Mouse (Mus musculus) forebrain, embryonic 13.5 days (tissue): ENCODE data around the gene Gpr75. TPM values are rescaled to one million over a fixed set of nuclear protein-coding genes. Genes with fewer than 3 reads are reported as not detected.
A peak's percentile ranks its signal among the peaks of the same experiment; 100 is the strongest.

Experiments
- ATAC-seq: fragments of 200-750 bp; cut with Nextera tagmentation; 2 replicates; pipeline ENCODE4 v1.8.0; 2017
- H3K27ac ChIP-seq: fragments of 300-500 bp; sonication (generic); 2 replicates; pipeline ENCODE4 v1.5.1; 2015; ENCODE audit warnings: inconsistent platforms, mild to moderate bottlenecking, moderate library complexity
- H3K27me3 ChIP-seq: fragments of 300-500 bp; sonication (generic); 2 replicates; pipeline ENCODE4 v1.6.1; 2015; ENCODE audit warnings: mild to moderate bottlenecking, inconsistent platforms
- H3K36me3 ChIP-seq: fragments of 300-500 bp; sonication (generic); 2 replicates; pipeline ENCODE4 v1.6.1; 2015; ENCODE audit warnings: mild to moderate bottlenecking, inconsistent platforms; ENCODE audit not compliant: poor library complexity, severe bottlenecking
- H3K4me1 ChIP-seq: fragments of 300-500 bp; sonication (generic); 2 replicates; pipeline ENCODE4 v1.6.1; 2015; ENCODE audit warnings: inconsistent platforms
- H3K4me2 ChIP-seq: fragments of 300-500 bp; sonication (generic); 2 replicates; pipeline ENCODE4 v1.6.1; 2015; ENCODE audit warnings: inconsistent platforms, mild to moderate bottlenecking, moderate library complexity
- H3K4me3 ChIP-seq: fragments of 300-500 bp; sonication (generic); 2 replicates; pipeline ENCODE4 v1.5.1; 2015; ENCODE audit warnings: mild to moderate bottlenecking, inconsistent platforms
- H3K9ac ChIP-seq: fragments of 300-500 bp; sonication (generic); 2 replicates; pipeline ENCODE4 v1.6.1; 2015; ENCODE audit warnings: mild to moderate bottlenecking, inconsistent platforms
- H3K9me3 ChIP-seq: fragments of 300-500 bp; sonication (generic); replicated peaks from 2 replicates; pipeline ENCODE4 v1.6.1; 2016; ENCODE audit warnings: inconsistent platforms
- WGBS: fragments of 180-500 bp; shearing (Covaris S2); methylation state at CpG from one replicate; pipeline ENCODE4 v1.1.7; 2015; 5-methylcytosine and 5-hydroxymethylcytosine counted together
- polyA plus RNA-seq: library from polyadenylated mRNA; unstranded; fragments of >200 nt; fragmentation: Nextera tagmentation; extraction: Ambion mirVana; gene quantifications from 2 replicates; pipeline ENCODE4 v1.2.1, GENCODE M21; 2015

The Gpr75 gene
- polyA plus RNA-seq: 1.4 and 1.8 TPM in 2 replicates

- peak; percentile 96 for ATAC-seq
- 2% methylated on average over 41 of the region's 41 CpGs for WGBS
- Histone ChIP-seq H3K27me3 (no peaks in the 10 kb centered on the region), H3K4me2 (peak within 1 kb of the TSS; percentile 82), H3K4me1 (peaks cover 10% of the 10 kb centered on the region), H3K27ac (peak within 1 kb of the TSS; percentile 25; the same call in 1 of the 2 replicates), H3K36me3 (peaks cover under 1% of the 10 kb centered on the region), H3K9me3 (no peaks in the 10 kb centered on the region), H3K4me3 (peak within 1 kb of the TSS; percentile 55), H3K9ac (peak within 1 kb of the TSS; percentile 82)
Observed at GRCm38 (mm10) chr11:30885171-30885871, at the start of gene Gpr75, which contains the start of gene Asb3. Gpr75 (plus strand) TSS chr11:30885358. Asb3 (plus strand) TSS chr11:30885416.

- no peak overlapping the region for H3K4me2 ChIP-seq
- H3K27ac ChIP-seq: no peak overlapping the region
- ATAC-seq: no peak
- no peaks in the 10 kb centered on the region for H3K9me3 ChIP-seq
- no peak overlapping the region for H3K4me3 ChIP-seq
- no peaks in the 10 kb centered on the region for H3K27me3 ChIP-seq
- H3K9ac ChIP-seq: no peak overlapping the region
- no peaks in the 10 kb centered on the region for H3K4me1 ChIP-seq
- H3K36me3 ChIP-seq: peaks cover 60% of the 10 kb centered on the region
- 90% methylated on average over 2 of the region's 2 CpGs for WGBS
Observed at GRCm38 (mm10) chr11:30838793-30839192, 46.4 kb upstream of the Gpr75 start.

GRCm38 (mm10) chr11:30844355-30844754, 40.8 kb upstream of the Gpr75 start:
- no peak for ATAC-seq
- no peak overlapping the region for H3K27ac ChIP-seq
- no peaks in the 10 kb centered on the region for H3K4me1 ChIP-seq
- H3K9me3 ChIP-seq: no peaks in the 10 kb centered on the region
- whole genome bisulfite sequencing: 90% methylated on average over 1 of the region's 1 CpGs
- no peaks in the 10 kb centered on the region for H3K27me3 ChIP-seq
- peaks cover 60% of the 10 kb centered on the region for H3K36me3 ChIP-seq
- H3K4me3 ChIP-seq: no peak overlapping the region
- H3K9ac ChIP-seq: no peak overlapping the region
- no peak overlapping the region for H3K4me2 ChIP-seq

- no peak for ATAC-seq
- Histone ChIP-seq H3K4me2 (no peak overlapping the region), H3K4me3 (no peak overlapping the region), H3K27me3 (no peaks in the 10 kb centered on the region), H3K36me3 (peaks cover 40% of the 10 kb centered on the region), H3K9ac (no peak overlapping the region), H3K9me3 (no peaks in the 10 kb centered on the region), H3K4me1 (no peaks in the 10 kb centered on the region), H3K27ac (no peak overlapping the region)
Observed at GRCm38 (mm10) chr11:30872425-30872824, 12.7 kb upstream of the Gpr75 start.

GRCm38 (mm10) chr11:30888153-30888552, 3.0 kb downstream of the Gpr75 start:
- no peak overlapping the region for H3K9ac ChIP-seq
- no peak overlapping the region for H3K27ac ChIP-seq
- H3K9me3 ChIP-seq: no peaks in the 10 kb centered on the region
- WGBS: 91% methylated on average over 2 of the region's 2 CpGs
- peaks cover 10% of the 10 kb centered on the region for H3K4me1 ChIP-seq
- no peak for ATAC-seq
- H3K4me2 ChIP-seq: no peak overlapping the region
- no peak overlapping the region for H3K4me3 ChIP-seq
- H3K27me3 ChIP-seq: no peaks in the 10 kb centered on the region
- no peaks in the 10 kb centered on the region for H3K36me3 ChIP-seq

- Histone ChIP-seq H3K9me3 (no peaks in the 10 kb centered on the region), H3K27ac (no peak overlapping the region), H3K4me3 (no peak overlapping the region), H3K36me3 (no peaks in the 10 kb centered on the region), H3K9ac (no peak overlapping the region), H3K4me1 (no peaks in the 10 kb centered on the region), H3K4me2 (no peak overlapping the region), H3K27me3 (no peaks in the 10 kb centered on the region)
- no peak for ATAC-seq
- 94% methylated on average over 1 of the region's 1 CpGs for WGBS
Observed at GRCm38 (mm10) chr11:30896201-30896600, 11.0 kb downstream of the Gpr75 start.

- no peaks in the 10 kb centered on the region for H3K9me3 ChIP-seq
- no peak overlapping the region for H3K9ac ChIP-seq
- no peaks in the 10 kb centered on the region for H3K4me1 ChIP-seq
- no peaks in the 10 kb centered on the region for H3K27me3 ChIP-seq
- H3K27ac ChIP-seq: no peak overlapping the region
- H3K4me3 ChIP-seq: no peak overlapping the region
- no peak for ATAC-seq
- H3K36me3 ChIP-seq: no peaks in the 10 kb centered on the region
- no peak overlapping the region for H3K4me2 ChIP-seq
Observed at GRCm38 (mm10) chr11:30899312-30899711, 14.2 kb downstream of the Gpr75 start.

- 92% methylated on average over 3 of the region's 3 CpGs for WGBS
- Histone ChIP-seq H3K36me3 (no peaks in the 10 kb centered on the region), H3K4me2 (no peak overlapping the region), H3K27ac (no peak overlapping the region), H3K4me1 (no peaks in the 10 kb centered on the region), H3K9me3 (no peaks in the 10 kb centered on the region), H3K27me3 (no peaks in the 10 kb centered on the region), H3K4me3 (no peak overlapping the region), H3K9ac (no peak overlapping the region)
- no peak for ATAC-seq
Observed at GRCm38 (mm10) chr11:30912311-30912710, 27.2 kb downstream of the Gpr75 start.

- no peak for ATAC-seq
- H3K27ac ChIP-seq: no peak overlapping the region
- H3K9ac ChIP-seq: no peak overlapping the region
- peaks cover 14% of the 10 kb centered on the region for H3K36me3 ChIP-seq
- WGBS: 41% methylated on average over 1 of the region's 1 CpGs
- H3K4me3 ChIP-seq: no peak overlapping the region
- H3K4me1 ChIP-seq: no peaks in the 10 kb centered on the region
- no peak overlapping the region for H3K4me2 ChIP-seq
- H3K9me3 ChIP-seq: no peaks in the 10 kb centered on the region
- H3K27me3 ChIP-seq: no peaks in the 10 kb centered on the region
Observed at GRCm38 (mm10) chr11:30920641-30921040, 35.5 kb downstream of the Gpr75 start.

- no peak for ATAC-seq
- H3K36me3 ChIP-seq: peaks cover 39% of the 10 kb centered on the region
- 92% methylated on average over 3 of the region's 3 CpGs for WGBS
Observed at GRCm38 (mm10) chr11:30923283-30923682, 38.1 kb downstream of the Gpr75 start.

GRCm38 (mm10) chr11:30928079-30928478, 42.9 kb downstream of the Gpr75 start:
- no peaks in the 10 kb centered on the region for H3K27me3 ChIP-seq
- H3K9me3 ChIP-seq: no peaks in the 10 kb centered on the region
- H3K27ac ChIP-seq: no peak overlapping the region
- H3K4me3 ChIP-seq: no peak overlapping the region
- no peak overlapping the region for H3K4me2 ChIP-seq
- ATAC-seq: no peak
- H3K4me1 ChIP-seq: no peaks in the 10 kb centered on the region
- no peak overlapping the region for H3K9ac ChIP-seq
- H3K36me3 ChIP-seq: peaks cover 51% of the 10 kb centered on the region

More at GRCm38 (mm10) chr11:30923283-30923682, 38.1 kb downstream of the Gpr75 start:
- H3K27me3 ChIP-seq: no peaks in the 10 kb centered on the region
- H3K4me3 ChIP-seq: no peak overlapping the region
- no peak overlapping the region for H3K9ac ChIP-seq
- no peak overlapping the region for H3K27ac ChIP-seq
- H3K4me1 ChIP-seq: no peaks in the 10 kb centered on the region
- H3K9me3 ChIP-seq: no peaks in the 10 kb centered on the region
- H3K4me2 ChIP-seq: no peak overlapping the region

- H3K4me1 ChIP-seq: no peaks in the 10 kb centered on the region
- ATAC-seq: no peak
- H3K27me3 ChIP-seq: no peaks in the 10 kb centered on the region
- WGBS: 100% methylated on average over 1 of the region's 1 CpGs
- peaks cover 49% of the 10 kb centered on the region for H3K36me3 ChIP-seq
- no peak overlapping the region for H3K4me3 ChIP-seq
- no peak overlapping the region for H3K27ac ChIP-seq
- H3K4me2 ChIP-seq: no peak overlapping the region
- no peak overlapping the region for H3K9ac ChIP-seq
- H3K9me3 ChIP-seq: no peaks in the 10 kb centered on the region
Observed at GRCm38 (mm10) chr11:30928498-30928897, 43.3 kb downstream of the Gpr75 start.
